Mouse (Mus musculus) CH12.LX (cell line): ENCODE data around the gene Rpl36-ps4. TPM values are rescaled to one million over a fixed set of nuclear protein-coding genes. Genes with fewer than 3 reads are reported as not detected.

ENCODE experiments used
- DNase-seq: peaks from one replicate; pipeline ENCODE4 v3.0.0-alpha.2; 2013; ENCODE audit errors: extremely low read depth
- H3K27ac ChIP-seq: 2 replicates; pipeline ENCODE4 v1.5.1; 2012; ENCODE audit warnings: low read depth, mild to moderate bottlenecking, control low read depth, moderate library complexity; ENCODE audit not compliant: insufficient read depth
- H3K27me3 ChIP-seq: replicated peaks from 2 replicates; pipeline ENCODE3; 2012; ENCODE audit warnings: inconsistent platforms
- H3K36me3 ChIP-seq, 2 experiments: replicated peaks in 1 of 2; 2 replicates each; pipeline versions ENCODE3 to v1.6.1; 2012; ENCODE audit warnings: inconsistent platforms in 1 of 2, low read length in 1 of 2, mild to moderate bottlenecking in 1 of 2, mixed read lengths in 1 of 2, moderate library complexity in 1 of 2; ENCODE audit not compliant: control insufficient read depth in 1 of 2, insufficient read depth in 1 of 2
- H3K4me1 ChIP-seq, 2 experiments: 2 replicates each; pipeline ENCODE4 v1.6.1; 2012; ENCODE audit warnings: inconsistent platforms in 1 of 2, moderate library complexity in 1 of 2; ENCODE audit not compliant: insufficient read depth in 2 of 2, control insufficient read depth in 1 of 2
- H3K4me2 ChIP-seq: 2 replicates; pipeline ENCODE4 v1.6.1; 2012; ENCODE audit warnings: low read depth, mild to moderate bottlenecking, control low read depth; ENCODE audit not compliant: poor library complexity, insufficient read depth, severe bottlenecking
- H3K4me3 ChIP-seq, 3 experiments: fragments of 150-350 bp in 1 of 3; sonication (generic) in 1 of 3; replicated peaks in 1 of 3; 2 replicates each; pipeline versions ENCODE3 to v1.5.1; 2011 to 2012; ENCODE audit warnings: low read depth in 2 of 3, low read length in 2 of 3, mild to moderate bottlenecking in 2 of 3, moderate library complexity in 2 of 3, control low read depth in 1 of 3, improper control_type of control experiment in 1 of 3, inconsistent platforms in 1 of 3, mixed read lengths in 1 of 3; ENCODE audit not compliant: poor library complexity in 1 of 3
- H3K79me2 ChIP-seq: replicated peaks from 2 replicates; pipeline ENCODE4 v1.6.1; 2012; ENCODE audit warnings: mild to moderate bottlenecking, moderate library complexity; ENCODE audit not compliant: control insufficient read depth, poor library complexity, insufficient read depth, severe bottlenecking; ENCODE audit errors: extremely low read depth
- H3K9ac ChIP-seq: 2 replicates; pipeline ENCODE4 v1.6.1; 2012; ENCODE audit warnings: low read depth, mild to moderate bottlenecking, control low read depth, moderate library complexity; ENCODE audit not compliant: insufficient read depth
- H3K9me3 ChIP-seq: replicated peaks from 2 replicates; pipeline ENCODE3; 2012; ENCODE audit warnings: low read length, inconsistent platforms, mixed read lengths
- CHD2 ChIP-seq: IDR thresholded peaks from 2 replicates; pipeline ENCODE4 v1.6.1; 2011; ENCODE audit warnings: low read length, improper control_type of control experiment
- CTCF ChIP-seq, 2 experiments: IDR thresholded peaks in 1 of 2; conservative IDR thresholded peaks in 1 of 2; 2 replicates each; pipeline ENCODE4 v1.5.1; 2011 to 2012; ENCODE audit warnings: low read depth in 2 of 2, low read length in 2 of 2, improper control_type of control experiment in 1 of 2, inconsistent platforms in 1 of 2, mild to moderate bottlenecking in 1 of 2, moderate library complexity in 1 of 2
- ELF1 ChIP-seq: IDR thresholded peaks from 2 replicates; pipeline ENCODE4 v1.6.1; 2014; ENCODE audit warnings: low read depth, mild to moderate bottlenecking, inconsistent platforms, low read length, improper control_type of control experiment
- EP300 ChIP-seq: IDR thresholded peaks from 2 replicates; pipeline ENCODE4 v1.6.1; 2011; ENCODE audit warnings: low read length, improper control_type of control experiment
- GABPA ChIP-seq: IDR thresholded peaks from 2 replicates; pipeline ENCODE4 v1.6.1; 2012; ENCODE audit warnings: low read depth, low read length, improper control_type of control experiment, inconsistent platforms; ENCODE audit not compliant: insufficient replicate concordance
- IRF4 ChIP-seq: IDR thresholded peaks from 2 replicates; pipeline ENCODE4 v1.6.1; 2014; ENCODE audit warnings: low read depth, mild to moderate bottlenecking, inconsistent platforms, low read length, improper control_type of control experiment
- JUN ChIP-seq: IDR thresholded peaks from 2 replicates; pipeline ENCODE4 v1.6.1; 2011; ENCODE audit warnings: low read depth, mild to moderate bottlenecking, low read length, improper control_type of control experiment, moderate library complexity; ENCODE audit not compliant: insufficient read depth
- MAZ ChIP-seq: IDR thresholded peaks from 2 replicates; pipeline ENCODE4 v1.6.1; 2012; ENCODE audit warnings: low read depth, mild to moderate bottlenecking, inconsistent platforms, low read length, improper control_type of control experiment, moderate library complexity
- NRF1 ChIP-seq: IDR thresholded peaks from 2 replicates; pipeline ENCODE4 v1.6.1; 2014; ENCODE audit warnings: low read depth, mild to moderate bottlenecking, inconsistent platforms, low read length, improper control_type of control experiment, moderate library complexity
- PAX5 ChIP-seq: IDR thresholded peaks from 2 replicates; pipeline ENCODE4 v1.6.1; 2012; ENCODE audit warnings: low read length, inconsistent platforms, mixed read lengths
- POLR2A ChIP-seq: IDR thresholded peaks from 2 replicates; pipeline ENCODE4 v1.6.1; 2011; ENCODE audit warnings: low read depth, mild to moderate bottlenecking, improper control_type of control experiment, low read length
- RCOR1 ChIP-seq: conservative IDR thresholded peaks from 2 replicates; pipeline ENCODE4 v1.6.1; 2012; ENCODE audit warnings: low read depth, mild to moderate bottlenecking, inconsistent platforms, low read length, improper control_type of control experiment
- SIN3A ChIP-seq: IDR thresholded peaks from 2 replicates; pipeline ENCODE4 v1.6.1; 2012; ENCODE audit warnings: low read length, improper control_type of control experiment, inconsistent platforms
- SMC3 ChIP-seq: IDR thresholded peaks from 2 replicates; pipeline ENCODE4 v1.6.1; 2011; ENCODE audit warnings: low read depth, low read length, improper control_type of control experiment
- TBP ChIP-seq: conservative IDR thresholded peaks from 2 replicates; pipeline ENCODE4 v1.6.1; 2011; ENCODE audit warnings: low read depth, low read length, improper control_type of control experiment
- UBTF ChIP-seq: IDR thresholded peaks from 2 replicates; pipeline ENCODE4 v1.6.1; 2012; ENCODE audit warnings: low read depth, mild to moderate bottlenecking, inconsistent platforms, low read length, improper control_type of control experiment, moderate library complexity
- USF2 ChIP-seq: conservative IDR thresholded peaks from 2 replicates; pipeline ENCODE4 v1.6.1; 2011; ENCODE audit warnings: low read depth, low read length, improper control_type of control experiment
- ZMIZ1 ChIP-seq: IDR thresholded peaks from 2 replicates; pipeline ENCODE4 v1.6.1; 2012; ENCODE audit warnings: low read depth, mild to moderate bottlenecking, inconsistent platforms, low read length, improper control_type of control experiment
- ZNF384 ChIP-seq: IDR thresholded peaks from 2 replicates; pipeline ENCODE4 v1.6.1; 2012; ENCODE audit warnings: low read depth, low read length, improper control_type of control experiment, inconsistent platforms
- dilution Hi-C: fragments of 300-500 bp; cut with MboI; formaldehyde crosslinking; loops from 2 replicates; pipeline ENCODE4 v1.14.3; 2020; ENCODE audit warnings: low sequenced_read_pairs; ENCODE audit not compliant: extremely low pct_unique_long_range_greater_than_20kb, extremely low pct_ligation_motif_present
- in situ Hi-C: fragments of 300-500 bp; cut with MboI; formaldehyde crosslinking; loops from 3 replicates; pipeline ENCODE4 v1.14.3; 2019; ENCODE audit warnings: low sequenced_read_pairs, low pct_ligation_motif_present, low pct_unique_long_range_greater_than_20kb, mixed read lengths
- polyA plus RNA-seq: library from polyadenylated mRNA; unstranded; fragments of >175 nt; gene quantifications from 2 replicates; pipeline ENCODE4 v1.2.1, GENCODE M21; 2012; ENCODE audit warnings: low read depth; ENCODE audit not compliant: insufficient read length
- total RNA-seq, 2 experiments: library from RNA; depleted of rRNA; stranded (reverse); fragments of 300-350 nt in 1 of 2; fragments of >200 nt in 1 of 2; gene quantifications; 2 replicates each; pipeline ENCODE4 v1.2.3; 2012 to 2014

Rpl36-ps4 gene
- total and polyA plus RNA-seq, 3 experiments: not detected

GRCm38 (mm10) chr17:87934326-87934725, 13.5 kb downstream of the Rpl36-ps4 start:
- Histone ChIP-seq H3K4me2 (no peak overlapping the region), H3K27me3 (no peaks in the 10 kb centered on the region), H3K4me1 (no peaks in the 10 kb centered on the region), H3K36me3 (no peaks in the 10 kb centered on the region), H3K4me3 (no peak overlapping the region), H3K27ac (no peak overlapping the region), H3K9ac (no peak overlapping the region), H3K9me3 (peaks cover 3% of the 10 kb centered on the region), H3K79me2 (no peaks in the 10 kb centered on the region)
- in situ Hi-C loops: loop anchor here (25.0 kb wide), 1 partner anchor 247 kb away; no protein-coding TSS in a partner anchor
- dilution Hi-C loops: no loop called here
- DNase-seq: no peak
- TF ChIP-seq CHD2 (no peak), POLR2A (no peak), TBP (no peak), MAZ (no peak), ZNF384 (no peak), EP300 (no peak), SIN3A (no peak), RCOR1 (no peak), PAX5 (no peak)

GRCm38 (mm10) chr17:87934736-87935135, 14.0 kb downstream of the Rpl36-ps4 start:
- TF ChIP-seq SMC3: no peak
- TF ChIP-seq UBTF: no peak
- TF ChIP-seq IRF4: no peak
- TF ChIP-seq NRF1: no peak
- TF ChIP-seq JUN: no peak
- no peak for TF ChIP-seq SIN3A
- no peak for TF ChIP-seq GABPA
- TF ChIP-seq ELF1: no peak
- TF ChIP-seq POLR2A: no peak
- no peak for TF ChIP-seq USF2
- no peak for TF ChIP-seq ZMIZ1
- no peak for TF ChIP-seq PAX5
- no peak for TF ChIP-seq EP300
- TF ChIP-seq CTCF (conservative IDR thresholded peaks at IDR 0.05 in 1 of 2, IDR thresholded peaks at IDR 0.05 in 1 of 2; ENCODE audit: low read depth in 2 of 2, low read length in 2 of 2): no peak
- TF ChIP-seq, all 38 proteins: peak for 0
- no peak overlapping the region for H3K27ac ChIP-seq
- dilution Hi-C loops: no loop called here

More at GRCm38 (mm10) chr17:87934736-87935135, 14.0 kb downstream of the Rpl36-ps4 start:
- Histone ChIP-seq H3K4me1 (peaks cover 0 to 3% of the 10 kb centered on the region in 2 experiments; a peak in 1 of 4 replicates), H3K27me3 (no peaks in the 10 kb centered on the region), H3K9ac (no peak overlapping the region), H3K79me2 (no peaks in the 10 kb centered on the region), H3K9me3 (peaks cover 3% of the 10 kb centered on the region), H3K4me2 (no peak overlapping the region), H3K4me3 (no peak overlapping the region), H3K36me3 (no peaks in the 10 kb centered on the region)
- in situ Hi-C loops: loop anchor here (25.0 kb wide), 1 partner anchor 247 kb away; no protein-coding TSS in a partner anchor
- DNase-seq: no peak
